8 mouse cellular contexts compared by ENCODE assay signal in the genomic region with DNA sequence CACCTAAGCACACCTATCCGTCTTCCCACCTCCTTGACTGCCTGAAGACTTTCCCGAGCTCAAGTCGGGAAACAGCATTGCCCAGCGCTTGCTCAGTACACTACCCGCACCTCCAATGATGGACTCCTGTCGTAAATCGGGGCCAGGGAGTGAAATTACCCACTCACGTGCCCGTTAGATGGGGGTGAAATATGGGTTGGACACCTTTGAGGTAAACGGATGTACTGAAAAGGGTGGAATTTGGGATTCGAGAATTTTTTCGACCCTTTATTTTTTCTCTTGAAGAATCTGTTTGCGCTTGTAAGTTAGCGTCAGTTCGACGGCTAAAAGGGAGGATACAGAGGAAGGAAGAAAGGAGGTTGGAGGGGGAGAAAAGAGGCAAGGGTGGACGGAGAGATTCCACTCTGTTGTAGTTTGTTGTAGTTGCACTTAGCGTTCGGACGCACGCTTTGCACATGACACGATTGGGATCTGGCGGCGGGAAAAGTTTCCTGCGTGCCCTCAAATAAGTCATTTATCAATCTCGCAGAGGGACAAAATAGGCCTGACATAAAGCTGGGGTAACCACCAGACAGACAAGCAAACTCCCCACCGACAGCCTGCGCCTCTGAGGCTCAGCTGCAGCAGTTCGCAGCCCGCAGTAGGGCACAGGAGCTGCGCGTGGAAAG. TPM values are rescaled to one million over a fixed set of nuclear protein-coding genes. Genes with fewer than 3 reads are reported as not detected.
DNase-seq lines count a peak whose midpoint lies in the region; ATAC-seq lines count a peak whose summit lies in the region.

No protein-coding gene starts in this region.

- intact Hi-C loops in left cerebral cortex, postnatal 14 days (cut with DNase I): no loop called here

- peak overlapping the region; percentile 19 for H3K4me3 ChIP-seq in hindbrain, embryonic 13.5 days
- peak overlapping the region; percentile 83 for H3K4me3 ChIP-seq in midbrain, embryonic 10.5 days

- 2% methylated on average over 32 of the region's 32 CpGs for WGBS in hindbrain, embryonic 13.5 days
- 1% methylated on average over 32 of the region's 32 CpGs for WGBS in midbrain, embryonic 10.5 days

- no peak for ATAC-seq in hindbrain, embryonic 13.5 days (ENCODE audit: low FRiP score)
- no peak for ATAC-seq in megakaryocyte-erythroid progenitor cell, adult 5-6 weeks (replicated peaks; ENCODE audit: low FRiP score, low TSS enrichment, poor library complexity, severe bottlenecking)

- H3K4me2 ChIP-seq in hindbrain, embryonic 13.5 days: peak overlapping the region; percentile 96

- DNase-seq in embryo, embryonic 10 days (ENCODE audit: low spot score): peak; percentile 34
- no peak for DNase-seq in embryo, embryonic 9.5 days (ENCODE audit: extremely low spot score)
- DNase-seq in Muller cell, postnatal 12 days (ENCODE audit: inconsistent ontology term): peak; percentile 60
- no peak for DNase-seq in midbrain, embryonic 10.5 days (ENCODE audit: low spot score)
- no peak for DNase-seq in right cerebral cortex, postnatal 4 days
- DNase-seq in left cerebral cortex, postnatal 14 days (ENCODE audit: low spot score in 2 of 2): no peak

- H3K9me3 ChIP-seq in hindbrain, embryonic 13.5 days: no peaks in the 10 kb centered on the region
- H3K9me3 ChIP-seq in midbrain, embryonic 10.5 days (replicated peaks): no peaks in the 10 kb centered on the region

- no peak overlapping the region for H3K27ac ChIP-seq in hindbrain, embryonic 13.5 days
- peak overlapping the region; percentile 59 for H3K27ac ChIP-seq in midbrain, embryonic 10.5 days (replicated peaks)

- H3K36me3 ChIP-seq in hindbrain, embryonic 13.5 days: no peaks in the 10 kb centered on the region
- no peaks in the 10 kb centered on the region for H3K36me3 ChIP-seq in midbrain, embryonic 10.5 days

- peaks cover 44% of the 10 kb centered on the region for H3K27me3 ChIP-seq in hindbrain, embryonic 13.5 days
- peaks cover 81% of the 10 kb centered on the region for H3K27me3 ChIP-seq in midbrain, embryonic 10.5 days (ENCODE audit: low read depth, poor library complexity, severe bottlenecking)

- peak overlapping the region; percentile 58; the same call in 1 of the 2 replicates for H3K9ac ChIP-seq in hindbrain, embryonic 13.5 days

- H3K4me1 ChIP-seq in hindbrain, embryonic 13.5 days (replicated peaks): peaks cover 71% of the 10 kb centered on the region
- peaks cover 76% of the 10 kb centered on the region for H3K4me1 ChIP-seq in midbrain, embryonic 10.5 days

RNA-seq across cellular contexts. Expression of gene Prox1, which starts 1.9 kb away (rescaled TPM):
- 7.8 and 8.8 TPM in 2 replicates for polyA plus RNA-seq in hindbrain, embryonic 13.5 days (2015; fragmentation: Nextera tagmentation; extraction: Ambion mirVana)
- polyA plus RNA-seq in midbrain, embryonic 10.5 days (2016; fragmentation: Nextera tagmentation; extraction: Ambion mirVana): 6.5 and 10.3 TPM in 2 replicates
- total RNA-seq in left cerebral cortex, postnatal 14 days (2021): 10 to 100 TPM in 1 of 2 experiments, 1 to 10 TPM in 1; 8.0 to 12.4 TPM
- total RNA-seq in megakaryocyte-erythroid progenitor cell, adult 5-6 weeks (2014; fragmentation: Nextera tagmentation): not detected in 2 replicates
- total RNA-seq in megakaryocyte-erythroid progenitor cell, adult 5-6 weeks (2017): 0.30 TPM in 1 of 2 replicates, not detected in the other

Comparison
In these comparisons a context has a peak if more than half of its experiments do, and no peak if none do; other contexts are left out.
1. DNase-seq: peak in embryo, embryonic 10 days (single experiment) and Muller cell, postnatal 12 days (single experiment); none in embryo, embryonic 9.5 days (single experiment), midbrain, embryonic 10.5 days (single experiment), right cerebral cortex, postnatal 4 days (single experiment) and left cerebral cortex, postnatal 14 days (0 of 2).
2. RNA of gene Prox1, which starts 1.9 kb away (total RNA-seq): 8.0 to 12.4 TPM in left cerebral cortex, postnatal 14 days; 0.30 TPM in megakaryocyte-erythroid progenitor cell, adult 5-6 weeks; every median in the first group is over 4 times any median in the second.